Mouse (Mus musculus) E14TG2a.4 (cell line): ENCODE results near the gene Fstl4.

Source experiments
- CTCF ChIP-seq: conservative IDR thresholded peaks from 2 replicates; pipeline ENCODE4 v1.5.1; 2014; ENCODE audit warnings: low read length
- NANOG ChIP-seq: IDR thresholded peaks from 2 replicates; pipeline ENCODE4 v1.6.1; 2014; ENCODE audit warnings: borderline replicate concordance, low read length, mixed read lengths
- POU5F1 ChIP-seq: IDR thresholded peaks from 2 replicates; pipeline ENCODE4 v1.6.1; 2014; ENCODE audit warnings: low read length, borderline replicate concordance

GRCm38 (mm10) chr11:53098780-53099198 lies 334.4 kb downstream of the Fstl4 start:
- TF ChIP-seq CTCF (no peak), POU5F1 (no peak), NANOG (no peak)
